Comparison of ENCODE assay signal across 17 mouse cellular contexts in the genomic region with DNA sequence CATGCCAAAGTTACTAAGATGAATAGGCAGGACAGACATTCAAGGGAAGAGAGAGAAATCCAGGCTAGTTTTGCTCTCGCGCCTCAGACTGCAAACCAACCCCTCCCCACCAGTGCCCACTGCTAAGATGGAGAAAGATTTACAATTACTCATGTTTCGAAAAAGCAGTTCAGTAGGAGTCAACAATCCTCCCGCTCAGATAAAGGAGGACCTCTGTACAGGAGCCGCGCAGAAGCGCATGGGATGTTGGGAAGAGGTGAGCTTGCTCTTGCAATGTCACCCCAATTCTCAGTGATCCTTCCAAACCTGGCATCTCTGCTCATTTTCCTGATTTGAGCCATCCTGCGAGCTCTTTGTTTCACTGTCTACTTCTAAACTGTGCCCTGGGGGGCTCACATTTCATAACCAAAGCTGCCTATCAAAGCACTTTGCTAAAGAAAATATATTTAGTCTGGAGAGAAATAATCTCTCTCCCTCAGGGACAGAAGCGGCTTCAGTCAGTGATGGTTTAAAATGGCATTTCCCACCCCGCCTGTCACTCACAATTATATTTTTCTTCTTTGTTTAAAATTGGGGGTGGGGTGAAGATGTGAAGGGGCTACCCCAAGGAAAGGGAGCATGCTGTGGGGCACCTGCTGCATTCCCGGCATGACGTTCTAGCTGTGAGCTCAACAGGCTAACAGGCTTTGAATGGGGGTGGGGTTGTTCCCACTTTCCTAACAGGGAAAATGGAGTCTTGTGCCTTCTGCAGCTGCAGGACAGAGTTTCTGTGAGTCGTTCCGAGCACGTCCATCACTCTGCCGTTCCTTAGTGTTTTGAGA.
DNase-seq lines count a peak whose midpoint lies in the region; ATAC-seq lines count a peak whose summit lies in the region.
"Had no signal": no experiment of that assay in that cellular context is flagged by ENCODE, and none has a peak within 500 bp of the region (broad histone marks: within the 10 kb centered on the region; RNA-seq: fewer than 3 reads in every experiment).

No protein-coding gene starts in this region.

- peak overlapping the region; percentile 20; the same call in 1 of the 2 replicates for H3K27ac ChIP-seq in hindbrain, embryonic 14.5 days
- H3K27ac ChIP-seq: heart, embryonic 10.5 days; limb, embryonic 15.5 days; liver, embryonic 15.5 days had no signal

- ATAC-seq in hindbrain, embryonic 14.5 days (ENCODE audit: low FRiP score) = no peak
- ATAC-seq: forebrain, embryonic 16.5 days; Patski had no signal

- H3K4me3 ChIP-seq in hindbrain, embryonic 14.5 days (replicated peaks; ENCODE audit: low read length) = no peak overlapping the region
- H3K4me3 ChIP-seq: heart, embryonic 10.5 days; limb, embryonic 15.5 days; liver, embryonic 15.5 days had no signal

- intact Hi-C loops in left cerebral cortex, postnatal 4 days (cut with DNase I) = no loop called here
- intact Hi-C loops in left cerebral cortex, postnatal 36 days (cut with DNase I) = no loop called here

- 60% methylated on average over 16 of the region's 16 CpGs for WGBS in hindbrain, embryonic 14.5 days

- H3K9ac ChIP-seq in hindbrain, embryonic 14.5 days = no peak overlapping the region
- H3K9ac ChIP-seq: limb, embryonic 15.5 days; liver, embryonic 15.5 days had no signal

- H3K36me3 ChIP-seq in hindbrain, embryonic 14.5 days (replicated peaks; ENCODE audit: control insufficient read depth, insufficient read depth) = no peaks in the 10 kb centered on the region
- H3K36me3 ChIP-seq: heart, embryonic 10.5 days; limb, embryonic 15.5 days; liver, embryonic 15.5 days had no signal

- H3K9me3 ChIP-seq in hindbrain, embryonic 14.5 days (ENCODE audit: control insufficient read depth, low read length) = no peaks in the 10 kb centered on the region
- H3K9me3 ChIP-seq: heart, embryonic 10.5 days; limb, embryonic 15.5 days; liver, embryonic 15.5 days had no signal

- no peaks in the 10 kb centered on the region for H3K27me3 ChIP-seq in hindbrain, embryonic 14.5 days (ENCODE audit: control insufficient read depth, insufficient read depth, low read length)
- H3K27me3 ChIP-seq: limb, embryonic 15.5 days; liver, embryonic 15.5 days; Patski had no signal

- DNase-seq in embryo, embryonic 10.5 days (ENCODE audit: low spot score) = peak; percentile 10
- DNase-seq in embryo, embryonic 9.5 days (ENCODE audit: extremely low spot score) = no peak
- DNase-seq in left cerebral cortex, postnatal 4 days = peak; percentile 4
- no peak for DNase-seq in left cerebral cortex, postnatal 36 days (ENCODE audit: low spot score in 2 of 2)
- no peak for DNase-seq in hindbrain, embryonic 14.5 days (ENCODE audit: low spot score)
- peak; percentile 45 for DNase-seq in retina, embryonic 14.5 days (ENCODE audit: low spot score)
- no peak for DNase-seq in left cerebral cortex, adult 8-10 months (ENCODE audit: low spot score in 2 of 2)
- no peak for DNase-seq in urinary bladder, postnatal 14 days (ENCODE audit: low spot score)
- DNase-seq: adrenal gland, postnatal 10 days; cerebellum, adult 9-11 months; kidney, adult 2 months; thymus, postnatal 4 days had no signal

- H3K4me1 ChIP-seq in hindbrain, embryonic 14.5 days (replicated peaks; ENCODE audit: control insufficient read depth, insufficient read depth, low read length) = peaks cover 11% of the 10 kb centered on the region
- H3K4me1 ChIP-seq: limb, embryonic 15.5 days; liver, embryonic 15.5 days had no signal

- H3K4me2 ChIP-seq in hindbrain, embryonic 14.5 days (replicated peaks) = peak overlapping the region; percentile 7
- H3K4me2 ChIP-seq: limb, embryonic 15.5 days; liver, embryonic 15.5 days had no signal

Comparison
In these comparisons a context has a peak if more than half of its experiments do, and no peak if none do; other contexts are left out.
1. DNase-seq: peak in embryo, embryonic 10.5 days (single experiment), left cerebral cortex, postnatal 4 days (single experiment) and retina, embryonic 14.5 days (single experiment); none in embryo, embryonic 9.5 days (single experiment), left cerebral cortex, postnatal 36 days (0 of 2), hindbrain, embryonic 14.5 days (single experiment), left cerebral cortex, adult 8-10 months (0 of 2) and urinary bladder, postnatal 14 days (single experiment).